In the genomic region with DNA sequence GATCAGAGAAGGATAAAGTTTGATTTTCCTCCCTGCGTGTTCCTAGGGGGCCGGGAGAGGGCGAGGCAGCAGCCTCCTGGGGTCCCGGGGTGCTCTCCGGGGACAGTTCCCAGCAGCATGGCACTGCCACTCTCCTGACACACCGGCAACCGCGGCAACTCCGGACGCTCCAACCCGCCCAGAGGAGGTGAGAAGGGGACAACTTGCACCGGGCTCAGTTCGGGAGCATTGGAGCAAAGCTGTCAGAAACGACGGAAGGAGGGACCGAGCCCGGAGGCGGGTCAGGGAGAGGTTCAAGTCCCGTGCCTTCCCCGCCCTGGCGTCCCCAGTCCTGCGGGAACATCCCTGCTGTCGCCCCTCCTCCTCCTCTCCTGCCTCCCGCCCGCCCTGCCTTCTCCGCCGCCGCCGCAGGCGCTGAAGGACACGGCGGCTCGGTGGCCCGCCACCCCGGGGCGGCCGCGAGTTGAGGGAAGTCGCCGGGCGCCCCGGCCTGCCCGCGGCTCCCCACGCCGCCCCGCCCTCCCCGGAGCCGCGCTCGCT, we compare ENCODE assay signal across 8 mouse cellular contexts. TPM values are rescaled to one million over a fixed set of nuclear protein-coding genes. Genes with fewer than 3 reads are reported as not detected.
DNase-seq lines count a peak whose midpoint lies in the region; ATAC-seq and TF ChIP-seq lines count a peak whose summit lies in the region.

Gene Gm10322 (plus strand): TSS at position 83 of the 540 bp plus-strand sequence.

- peak within 1 kb of the TSS; percentile 76 for H3K4me2 ChIP-seq in heart, embryonic 14.5 days (ENCODE audit: low read length)
- H3K4me2 ChIP-seq in kidney, postnatal 0 days (ENCODE audit: low read length), result peak within 1 kb of the TSS; percentile 67
- H3K4me2 ChIP-seq in lung, embryonic 15.5 days, result peak within 1 kb of the TSS; percentile 82

- peak within 1 kb of the TSS; percentile 94 for H3K9ac ChIP-seq in heart, embryonic 14.5 days (ENCODE audit: low read length)
- peak within 1 kb of the TSS; percentile 76 for H3K9ac ChIP-seq in kidney, postnatal 0 days (ENCODE audit: low read depth, low read length)
- peak within 1 kb of the TSS; percentile 75 for H3K9ac ChIP-seq in lung, embryonic 15.5 days

- no peak for TF ChIP-seq POLR2A in bone marrow macrophage, adult 2 months (IDR thresholded peaks at IDR 0.05; ENCODE audit: borderline replicate concordance, low read depth, low read length)

- H3K27me3 ChIP-seq in erythroblast, embryonic 14.5 days (ENCODE audit: control insufficient read depth), result peaks cover 24% of the 10 kb centered on the region
- H3K27me3 ChIP-seq in heart, embryonic 14.5 days (ENCODE audit: control insufficient read depth, insufficient read depth, low read length), result no peaks in the 10 kb centered on the region
- no peaks in the 10 kb centered on the region for H3K27me3 ChIP-seq in kidney, postnatal 0 days (ENCODE audit: insufficient read depth, low read length)
- H3K27me3 ChIP-seq in lung, embryonic 15.5 days, result no peaks in the 10 kb centered on the region

- peak; percentile 78 for ATAC-seq in heart, embryonic 14.5 days (ENCODE audit: insufficient number of reproducible peaks, insufficient read depth, low FRiP score, low read depth)
- peak; percentile 83 for ATAC-seq in kidney, postnatal 0 days (replicated peaks; ENCODE audit: low FRiP score, low read depth)
- ATAC-seq in lung, embryonic 15.5 days (ENCODE audit: borderline replicate concordance, extremely low read depth, low FRiP score, low TSS enrichment), result peak; percentile 79

- H3K9me3 ChIP-seq in erythroblast, embryonic 14.5 days (ENCODE audit: control insufficient read depth, low read length), result no peaks in the 10 kb centered on the region
- no peaks in the 10 kb centered on the region for H3K9me3 ChIP-seq in heart, embryonic 14.5 days (ENCODE audit: control insufficient read depth, low read length)
- H3K9me3 ChIP-seq in kidney, postnatal 0 days (replicated peaks; ENCODE audit: low read length), result no peaks in the 10 kb centered on the region
- H3K9me3 ChIP-seq in lung, embryonic 15.5 days, result no peaks in the 10 kb centered on the region

- peaks cover 8% of the 10 kb centered on the region for H3K4me1 ChIP-seq in bone marrow macrophage, adult 2 months (ENCODE audit: control insufficient read depth, insufficient read depth, low read length)
- peaks cover 24% of the 10 kb centered on the region for H3K4me1 ChIP-seq in erythroblast, embryonic 14.5 days (ENCODE audit: control insufficient read depth)
- H3K4me1 ChIP-seq in heart, embryonic 14.5 days (ENCODE audit: control insufficient read depth in 2 of 2, insufficient read depth in 2 of 2, low read length in 2 of 2), result peaks cover 8 to 18% of the 10 kb centered on the region in 2 experiments
- no peaks in the 10 kb centered on the region for H3K4me1 ChIP-seq in kidney, postnatal 0 days (replicated peaks; ENCODE audit: insufficient read depth, low read length)
- H3K4me1 ChIP-seq in lung, embryonic 15.5 days, result peaks cover 15% of the 10 kb centered on the region

- peak within 1 kb of the TSS; percentile 87 for H3K4me3 ChIP-seq in bone marrow macrophage, adult 2 months (ENCODE audit: insufficient read depth, low read length)
- peak within 1 kb of the TSS; percentile 88 for H3K4me3 ChIP-seq in erythroblast, embryonic 14.5 days (replicated peaks)
- H3K4me3 ChIP-seq in heart, embryonic 14.5 days (ENCODE audit: control insufficient read depth in 1 of 2, insufficient read depth in 1 of 2, low read depth in 1 of 2, low read length in 2 of 2), result peak within 1 kb of the TSS; percentile 95 to 96
- peak within 1 kb of the TSS; percentile 70 for H3K4me3 ChIP-seq in kidney, postnatal 0 days (replicated peaks; ENCODE audit: low read depth, low read length)
- peak within 1 kb of the TSS; percentile 73 for H3K4me3 ChIP-seq in lung, embryonic 15.5 days

- under 1% methylated on average over 41 of the region's 51 CpGs for WGBS in heart, embryonic 14.5 days
- WGBS in kidney, postnatal 0 days, result under 1% methylated on average over 42 of the region's 51 CpGs
- under 1% methylated on average over 50 of the region's 51 CpGs for WGBS in lung, embryonic 15.5 days

- TF ChIP-seq CTCF in bone marrow macrophage, adult 2 months (IDR thresholded peaks at IDR 0.05; ENCODE audit: low read depth, low read length), result no peak
- TF ChIP-seq CTCF in kidney, postnatal 0 days (IDR thresholded peaks at IDR 0.05; ENCODE audit: low read depth), result peak; percentile 35; the same call in 1 of the 2 replicates

- DNase-seq in ES-CJ7 (ENCODE audit: low read depth, low spot score), result peak; percentile 69
- peak; percentile 66 for DNase-seq in kidney, postnatal 0 days (ENCODE audit: low spot score)
- peak; percentile 59 for DNase-seq in ovary, adult 18-20 months (ENCODE audit: low spot score)
- DNase-seq in urinary bladder, postnatal 25 days (ENCODE audit: low spot score), result peak; percentile 51

- no peak within 1 kb of the TSS for H3K27ac ChIP-seq in bone marrow macrophage, adult 2 months (ENCODE audit: insufficient read depth, low read depth, low read length)
- H3K27ac ChIP-seq in heart, embryonic 14.5 days (replicated peaks in 1 of 2; ENCODE audit: control insufficient read depth in 1 of 2, insufficient read depth in 1 of 2, low read depth in 2 of 2, low read length in 2 of 2), result peak within 1 kb of the TSS in 1 of 2 experiments; percentile 86; a peak in 2 of 4 replicates
- peak within 1 kb of the TSS; percentile 65 for H3K27ac ChIP-seq in kidney, postnatal 0 days
- peak within 1 kb of the TSS; percentile 79 for H3K27ac ChIP-seq in lung, embryonic 15.5 days

- H3K36me3 ChIP-seq in erythroblast, embryonic 14.5 days (ENCODE audit: control insufficient read depth), result no peaks in the 10 kb centered on the region
- H3K36me3 ChIP-seq in heart, embryonic 14.5 days (ENCODE audit: control insufficient read depth, insufficient read depth, low read length), result no peaks in the 10 kb centered on the region
- H3K36me3 ChIP-seq in kidney, postnatal 0 days (ENCODE audit: insufficient read depth, low read length), result no peaks in the 10 kb centered on the region
- H3K36me3 ChIP-seq in lung, embryonic 15.5 days, result no peaks in the 10 kb centered on the region

RNA-seq across cellular contexts. Expression of gene Gm10322, which starts in this region (rescaled TPM):
- polyA plus RNA-seq in bone marrow macrophage, adult 2 months (2012; ENCODE audit: insufficient read depth, insufficient read length, missing spikeins), result not detected in 2 replicates
- polyA plus RNA-seq in erythroblast, embryonic 14.5 days (2012), result not detected in 2 replicates
- polyA plus RNA-seq in heart, embryonic 14.5 days (2014; fragmentation: Nextera tagmentation; extraction: Ambion mirVana), result not detected in 2 replicates
- polyA plus RNA-seq in kidney, postnatal 0 days (2015; fragmentation: Nextera tagmentation; extraction: Ambion mirVana), result 0.43 TPM in 1 of 2 replicates, not detected in the other
- polyA plus RNA-seq in lung, embryonic 15.5 days (2015; fragmentation: Nextera tagmentation; extraction: Ambion mirVana), result not detected in 2 replicates

Comparison
In these comparisons a context has a peak if more than half of its experiments do, and no peak if none do; other contexts are left out.
1. Peak in ATAC-seq, H3K4me3 ChIP-seq, H3K9ac ChIP-seq and H3K4me2 ChIP-seq in heart, embryonic 14.5 days; RNA of the gene not detected or under 1 TPM.
2. Peak in DNase-seq, ATAC-seq, H3K4me3 ChIP-seq, H3K27ac ChIP-seq, H3K9ac ChIP-seq and H3K4me2 ChIP-seq in kidney, postnatal 0 days; RNA of the gene not detected or under 1 TPM.
3. Peak in ATAC-seq, H3K4me3 ChIP-seq, H3K27ac ChIP-seq, H3K9ac ChIP-seq and H3K4me2 ChIP-seq in lung, embryonic 15.5 days; RNA of the gene not detected or under 1 TPM.